Mouse (Mus musculus) urinary bladder, postnatal 4 days (tissue): ENCODE data around the gene Fezf2.

Source experiments
- DNase-seq, 2 experiments: peaks; one replicate each; pipeline ENCODE4 v3.0.0; 2021 to 2022; ENCODE audit warnings: low spot score in 2 of 2

Fezf2 gene

GRCm38 (mm10) chr14:12348089-12348488 lies at the start of gene Fezf2:
TSS of gene Fezf2 (minus strand) at chr14:12348189.
- no peak for DNase-seq

GRCm38 (mm10) chr14:12397561-12397960 lies 49.6 kb upstream of the Fezf2 start:
- DNase-seq, result no peak

GRCm38 (mm10) chr14:12394318-12394717 lies 46.3 kb upstream of the Fezf2 start:
- DNase-seq, result no peak

GRCm38 (mm10) chr14:12393271-12393861 lies 45.4 kb upstream of the Fezf2 start:
- DNase-seq, result no peak

DNA sequence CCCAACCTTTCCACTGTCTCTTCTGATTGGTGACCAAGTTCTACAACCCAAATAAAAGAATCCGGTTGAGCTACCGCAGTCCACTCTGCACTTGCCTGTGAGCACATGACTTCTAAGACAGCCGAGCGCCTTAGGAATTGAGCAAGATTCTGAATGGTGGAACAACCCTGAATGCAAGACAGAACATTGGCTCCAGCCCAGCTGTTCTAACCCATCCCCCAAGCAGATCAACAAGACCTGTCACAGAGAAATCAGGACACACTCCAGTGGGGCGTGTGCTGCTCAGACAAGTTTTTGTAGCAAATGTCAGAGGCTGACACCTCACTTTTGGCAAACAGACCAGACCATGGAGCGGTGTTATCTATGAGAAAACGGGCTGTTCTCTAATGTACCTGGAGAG lies 43.2 kb upstream of the Fezf2 start:
- DNase-seq, result no peak

DNA sequence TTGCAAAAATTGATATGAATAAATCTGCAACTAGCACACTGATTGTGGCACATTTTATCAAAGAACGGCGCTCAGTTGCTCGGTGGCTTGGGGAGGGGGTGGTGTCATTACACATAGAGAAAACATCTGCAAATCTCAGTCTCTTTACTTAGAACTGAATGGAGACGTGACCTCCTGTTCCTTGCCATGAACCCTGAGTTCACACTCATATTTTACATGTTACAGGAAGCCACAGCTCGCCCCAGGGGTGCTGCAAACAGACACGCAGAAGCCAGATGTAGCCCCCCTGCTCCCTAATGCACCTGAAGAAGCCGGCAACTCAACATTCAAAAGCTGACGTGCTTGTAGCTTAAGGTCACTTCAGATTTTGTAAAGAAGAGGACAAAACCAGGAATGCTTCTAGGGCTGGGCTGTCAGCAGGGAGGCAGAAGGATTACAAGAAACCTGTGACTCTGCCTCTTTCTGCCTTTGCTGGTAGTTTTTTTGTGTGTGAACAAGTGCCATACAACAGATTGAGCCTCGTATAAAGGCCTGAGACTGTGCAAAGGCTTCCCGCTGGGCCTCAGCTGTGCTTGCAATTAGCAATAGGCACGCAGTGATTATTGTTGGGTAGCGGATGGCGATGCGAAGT lies 40.9 kb upstream of the Fezf2 start:
- DNase-seq, result no peak

GRCm38 (mm10) chr14:12388192-12388795 lies 40.3 kb upstream of the Fezf2 start:
- DNase-seq, result no peak

DNA sequence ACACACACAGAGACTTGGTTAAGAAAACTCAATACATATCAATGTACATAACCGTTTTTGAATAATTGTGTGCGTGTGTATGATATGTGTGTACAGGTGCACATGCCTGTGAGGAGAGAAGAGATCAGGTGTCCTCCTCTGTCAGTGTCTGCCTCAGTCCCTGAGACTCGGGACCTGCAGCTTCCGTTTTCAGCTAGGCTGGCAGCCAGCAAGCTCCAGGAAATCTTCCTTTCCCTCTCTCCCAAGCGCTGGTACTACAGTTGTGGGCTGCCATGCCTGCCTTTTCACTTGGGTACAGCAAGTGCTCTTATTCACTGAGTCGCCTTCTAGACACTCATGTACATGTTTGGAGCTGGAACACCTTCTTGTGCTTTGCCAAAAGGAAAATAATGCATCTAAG lies 39.2 kb upstream of the Fezf2 start:
- DNase-seq, result no peak

DNA sequence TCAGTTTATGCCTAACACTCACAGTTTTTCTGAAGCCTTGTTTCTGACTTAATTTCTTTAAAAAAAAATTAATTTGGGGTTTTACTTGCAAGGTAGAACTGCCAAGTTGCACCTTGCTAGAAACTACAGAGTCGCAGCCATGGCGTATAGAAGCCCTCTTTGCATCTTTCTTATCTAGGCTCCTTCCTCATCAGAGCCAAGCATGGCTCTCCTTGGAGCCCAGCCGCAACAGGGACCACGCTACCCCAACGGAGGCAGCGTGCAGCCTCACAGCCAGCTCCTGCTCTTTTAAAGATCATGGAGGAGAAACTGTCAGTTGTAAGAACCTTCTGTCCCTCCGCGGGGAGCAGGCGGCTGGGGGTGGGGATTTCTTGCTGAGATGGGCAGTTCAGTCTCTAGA lies 29.9 kb upstream of the Fezf2 start:
- no peak for DNase-seq

DNA sequence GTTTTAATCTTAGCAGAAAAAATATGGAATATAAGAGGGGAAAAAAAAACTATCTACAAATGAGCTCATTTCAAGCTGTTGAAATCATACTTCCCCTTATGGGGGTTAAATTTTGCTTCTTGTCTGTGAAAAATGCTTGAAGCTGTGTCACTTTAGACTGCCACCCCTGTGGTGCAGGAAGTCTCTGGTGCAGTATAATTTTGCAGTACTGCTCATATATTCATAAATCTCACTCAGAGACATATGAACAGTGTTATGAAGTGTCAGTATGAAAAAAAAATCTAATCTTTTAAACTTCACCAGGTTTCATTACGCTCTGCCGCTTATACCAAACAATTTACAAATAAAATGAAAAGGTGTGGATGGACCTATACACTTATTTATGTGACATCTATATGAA lies 29.3 kb upstream of the Fezf2 start:
- no peak for DNase-seq

- DNase-seq, result no peak
Observed at GRCm38 (mm10) chr14:12375451-12375850, 27.5 kb upstream of the Fezf2 start.

GRCm38 (mm10) chr14:12350271-12350916 lies 2.4 kb upstream of the Fezf2 start:
- DNase-seq, result no peak

DNA sequence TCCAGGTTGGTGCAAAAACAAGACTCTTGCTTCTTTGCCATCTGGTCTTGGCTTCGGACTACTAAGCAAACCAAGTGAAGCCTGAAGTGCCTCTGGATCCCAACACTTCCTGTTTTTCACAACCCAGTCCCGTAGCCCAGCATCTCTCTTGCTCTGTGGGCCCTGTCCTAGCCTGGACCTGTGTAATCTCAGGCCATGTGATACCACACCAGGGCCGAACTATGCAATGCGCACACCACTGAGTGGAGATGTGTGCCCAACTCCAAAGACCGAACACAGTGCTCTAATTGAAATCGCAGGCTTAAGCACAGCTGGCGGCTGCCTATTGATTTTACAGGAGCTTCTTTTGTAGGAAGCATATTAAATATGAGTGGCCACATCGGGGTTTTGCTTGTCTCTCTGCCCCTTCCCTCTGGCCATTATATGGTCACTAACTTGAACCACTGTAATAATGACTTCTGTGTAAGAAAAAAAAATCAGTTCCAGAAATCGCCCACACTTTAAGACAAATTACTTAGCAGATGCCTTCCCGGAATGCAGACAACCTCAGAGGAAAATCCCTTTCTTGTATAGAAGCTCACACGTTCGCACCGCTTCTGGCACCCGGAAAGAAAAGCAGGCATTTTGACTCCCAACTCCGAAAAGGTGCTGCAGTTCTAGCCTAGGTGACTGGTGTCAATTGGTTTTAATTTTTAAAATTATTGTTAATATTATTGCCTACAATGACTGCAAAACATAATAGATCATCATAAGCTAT lies 1.5 kb upstream of the Fezf2 start:
- no peak for DNase-seq

- no peak for DNase-seq
Observed at GRCm38 (mm10) chr14:12346865-12347600, 956 bp downstream of the Fezf2 start.

DNA sequence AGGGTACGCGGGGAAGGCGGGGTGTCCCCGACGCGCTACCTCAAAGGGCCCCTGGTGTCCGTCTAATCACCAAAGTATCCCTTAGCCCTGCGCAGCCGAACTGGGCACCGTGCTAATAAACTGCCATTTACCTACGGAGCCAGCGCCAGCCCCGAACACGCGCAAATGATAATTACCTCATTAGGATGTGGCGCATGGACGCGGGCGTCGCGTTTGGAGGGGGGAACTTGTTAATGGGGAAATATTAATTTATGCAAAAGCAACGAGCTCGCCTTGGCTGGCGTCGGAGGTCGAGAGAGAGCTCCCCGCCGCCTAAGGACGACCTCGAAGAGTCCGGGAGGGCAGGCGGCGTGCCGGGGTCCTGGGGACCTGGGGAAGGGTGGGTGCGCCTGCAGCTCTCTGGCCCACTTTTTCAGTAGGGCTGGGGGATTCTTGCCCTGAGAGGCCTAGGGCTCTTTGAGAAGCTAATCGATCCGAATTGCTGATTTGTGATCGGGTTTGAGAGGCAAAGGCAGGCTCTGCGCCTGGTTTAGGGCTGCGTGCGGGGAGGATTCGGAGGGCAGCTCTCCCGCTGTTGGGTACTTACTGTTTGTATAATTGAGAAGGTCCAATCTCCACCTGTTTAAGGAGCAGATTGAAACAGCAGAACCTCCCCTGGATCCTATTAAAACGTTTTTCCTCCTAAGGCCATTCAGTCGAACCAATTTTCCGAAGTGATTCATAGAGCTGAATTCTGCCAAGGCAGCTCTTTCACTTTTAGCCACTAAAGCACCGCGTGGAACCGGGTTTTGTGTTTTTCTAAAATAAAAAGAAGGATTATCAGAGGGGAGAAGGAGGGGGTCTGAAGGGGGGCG lies 1.8 kb downstream of the Fezf2 start:
- no peak for DNase-seq

GRCm38 (mm10) chr14:12345241-12345921 lies 2.6 kb downstream of the Fezf2 start:
- DNase-seq, result no peak

DNA sequence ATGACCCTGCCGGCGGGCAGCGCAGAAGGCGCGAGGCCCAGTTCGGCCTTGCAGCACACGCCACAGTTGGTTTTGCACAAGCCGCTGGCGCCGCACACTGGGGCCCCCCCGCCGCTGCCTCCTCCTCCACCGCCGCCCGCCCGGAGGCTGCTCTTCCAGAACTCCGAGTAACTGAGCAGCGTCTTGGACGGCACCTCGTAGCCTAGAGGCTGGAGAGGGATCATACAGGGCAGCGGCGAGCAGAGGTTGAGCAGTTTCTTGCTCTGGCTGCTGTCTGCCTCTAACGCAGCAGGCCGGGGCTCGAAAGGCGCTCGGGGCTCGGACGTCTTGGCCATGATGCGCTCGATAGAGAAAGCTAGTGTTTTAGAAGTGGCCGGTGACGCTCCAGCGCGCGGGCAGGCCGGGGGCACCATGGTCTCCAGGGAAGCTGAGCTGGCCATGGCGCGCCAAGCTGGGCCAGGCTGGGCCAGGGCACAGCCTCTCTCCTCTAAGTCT lies 3.2 kb downstream of the Fezf2 start:
- DNase-seq, result no peak

- DNase-seq, result no peak
Observed at GRCm38 (mm10) chr14:12344061-12344745, 3.8 kb downstream of the Fezf2 start.

- DNase-seq, result no peak
Observed at GRCm38 (mm10) chr14:12343451-12343941, 4.5 kb downstream of the Fezf2 start.
